Mouse (Mus musculus): ENCODE data around the gene Herc3.

- TF ChIP-seq EP300 (IDR thresholded peaks at IDR 0.05; ENCODE audit: low read depth) (no peak), CTCF (IDR thresholded peaks at IDR 0.05; ENCODE audit: low read depth) (no peak)
Observed at GRCm38 (mm10) chr6:58920735-58921134, 89.5 kb downstream of the Herc3 start.

All from liver, embryonic 14.5 days (tissue).